Mouse (Mus musculus): Measurements from ENCODE around the gene Amn1.

DNA sequence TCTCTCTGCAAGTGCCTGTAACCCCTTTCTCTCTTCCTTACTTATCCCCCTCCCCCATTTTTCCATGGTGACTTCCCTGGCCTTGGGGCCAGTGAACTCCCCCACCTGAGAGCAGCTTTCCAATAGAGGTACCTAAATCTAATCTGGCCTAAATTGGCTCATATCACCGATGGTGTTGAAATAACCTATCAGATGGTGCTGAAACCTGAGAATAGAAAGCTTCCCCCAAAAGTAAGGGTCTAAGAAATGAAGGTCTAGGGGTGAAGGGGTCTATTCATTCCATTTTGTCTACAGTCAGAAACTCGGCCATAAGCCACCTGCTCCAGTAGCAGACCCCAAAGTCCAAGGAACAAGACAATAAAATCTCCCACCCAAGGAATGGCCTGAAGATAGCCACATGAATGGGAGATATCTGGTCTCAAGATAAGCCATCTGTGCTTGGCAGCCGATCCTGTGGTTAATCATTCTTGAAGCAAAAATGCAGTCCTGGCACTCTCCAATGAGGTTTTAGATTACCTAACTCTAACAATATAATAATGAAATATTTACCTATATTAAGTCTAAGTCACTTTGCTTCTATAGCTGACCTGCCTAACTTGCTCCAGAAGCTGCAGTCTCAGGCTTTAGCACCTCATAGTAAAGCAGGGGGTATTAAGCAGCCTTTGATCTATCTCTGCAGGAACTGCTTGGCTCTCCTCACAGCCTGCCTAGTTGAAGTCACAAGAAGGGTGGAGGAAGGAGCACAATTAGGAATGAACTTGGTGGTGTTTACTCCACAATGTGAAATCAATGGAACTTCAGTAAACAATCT is 33.3 kb downstream of the Amn1 start:
- no peak for TF ChIP-seq CTCF (IDR thresholded peaks at IDR 0.05)
- no peak for TF ChIP-seq EP300 (IDR thresholded peaks at IDR 0.05)

All from lung, postnatal 0 days (tissue).